ENCODE assay signal across 15 mouse cellular contexts in the genomic region with DNA sequence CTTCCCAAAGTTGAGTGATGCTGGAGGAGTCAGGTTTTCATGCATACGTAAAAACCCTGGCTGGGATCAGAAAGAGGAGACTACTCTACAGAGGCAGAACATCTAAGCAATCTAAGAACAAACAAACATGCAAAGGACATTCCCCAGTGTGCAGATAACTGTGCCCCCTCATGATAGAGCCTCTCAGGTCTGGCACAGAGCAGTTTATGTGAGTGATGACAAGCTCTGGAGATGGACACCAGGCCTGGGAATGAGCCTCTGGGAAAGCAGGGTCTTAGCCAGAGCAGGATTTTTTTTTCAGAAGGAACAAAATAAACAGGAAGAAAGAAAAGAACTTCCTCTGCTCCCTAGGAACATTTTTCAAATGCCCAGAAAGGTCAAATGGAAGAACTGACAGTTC.
DNase-seq lines count a peak whose midpoint lies in the region; ATAC-seq lines count a peak whose summit lies in the region.
"Had no signal": no experiment of that assay in that cellular context is flagged by ENCODE, and none has a peak within 500 bp of the region (broad histone marks: within the 10 kb centered on the region; RNA-seq: fewer than 3 reads in every experiment).

No protein-coding gene starts in this region.

- H3K27me3 ChIP-seq in kidney, embryonic 16.5 days (ENCODE audit: insufficient read depth, low read length) = no peaks in the 10 kb centered on the region
- no peaks in the 10 kb centered on the region for H3K27me3 ChIP-seq in kidney, embryonic 15.5 days
- H3K27me3 ChIP-seq: embryonic facial prominence, embryonic 15.5 days; limb, embryonic 15.5 days; megakaryocyte, embryonic 14.5 days; neural tube, embryonic 13.5 days had no signal

- H3K27ac ChIP-seq in kidney, embryonic 16.5 days (ENCODE audit: low read length) = peak overlapping the region; percentile 4; the same call in 1 of the 2 replicates
- H3K27ac ChIP-seq in kidney, embryonic 15.5 days = no peak overlapping the region
- peak overlapping the region; percentile 61 for H3K27ac ChIP-seq in brown adipose tissue, adult 24 weeks (replicated peaks; ENCODE audit: low read depth, low read length)
- H3K27ac ChIP-seq: embryonic facial prominence, embryonic 15.5 days; limb, embryonic 15.5 days; neural tube, embryonic 13.5 days had no signal

- H3K9me3 ChIP-seq in kidney, embryonic 16.5 days (ENCODE audit: low read length) = no peaks in the 10 kb centered on the region
- no peaks in the 10 kb centered on the region for H3K9me3 ChIP-seq in kidney, embryonic 15.5 days (replicated peaks)
- H3K9me3 ChIP-seq: embryonic facial prominence, embryonic 15.5 days; limb, embryonic 15.5 days; megakaryocyte, embryonic 14.5 days; neural tube, embryonic 13.5 days had no signal

- no peak for ATAC-seq in kidney, embryonic 16.5 days (ENCODE audit: low FRiP score, low TSS enrichment)
- no peak for ATAC-seq in kidney, embryonic 15.5 days (replicated peaks; ENCODE audit: low FRiP score)
- ATAC-seq: intestine, embryonic 16.5 days had no signal

- H3K4me1 ChIP-seq in kidney, embryonic 16.5 days (ENCODE audit: insufficient read depth, low read length) = peaks cover 2% of the 10 kb centered on the region; the same call in 1 of the 2 replicates
- H3K4me1 ChIP-seq in kidney, embryonic 15.5 days = no peaks in the 10 kb centered on the region
- H3K4me1 ChIP-seq in brown adipose tissue, adult 24 weeks (ENCODE audit: control insufficient read depth, insufficient read depth, insufficient read length, low read length) = 0 out of 2 replicates have a peak, but pooled peaks cover 7% of the 10 kb centered on the region
- H3K4me1 ChIP-seq: embryonic facial prominence, embryonic 15.5 days; limb, embryonic 15.5 days had no signal

- H3K4me2 ChIP-seq in kidney, embryonic 16.5 days (replicated peaks; ENCODE audit: low read depth, low read length) = no peak overlapping the region
- H3K4me2 ChIP-seq in kidney, embryonic 15.5 days = no peak overlapping the region
- H3K4me2 ChIP-seq: embryonic facial prominence, embryonic 15.5 days; limb, embryonic 15.5 days; neural tube, embryonic 13.5 days had no signal

- intact Hi-C loops in heart, postnatal 36 days (cut with DNase I) = loop anchor here (5.0 kb wide), 1 partner anchor 83 kb away; no protein-coding TSS in a partner anchor

- DNase-seq in heart, adult 9 months (ENCODE audit: low spot score in 2 of 2) = peak; percentile 36 to 61
- peak; percentile 32 to 62 for DNase-seq in heart, postnatal 36 days
- no peak for DNase-seq in urinary bladder, adult 2 months (ENCODE audit: low spot score)
- no peak for DNase-seq in retina, postnatal 1 day
- DNase-seq in left cerebral cortex, adult 11 months (ENCODE audit: low spot score) = no peak
- DNase-seq: cerebellum, postnatal 25 days; layer of hippocampus, postnatal 36 days had no signal

- H3K4me3 ChIP-seq in kidney, embryonic 16.5 days (ENCODE audit: low read length) = no peak overlapping the region
- H3K4me3 ChIP-seq in kidney, embryonic 15.5 days (replicated peaks) = no peak overlapping the region
- H3K4me3 ChIP-seq in brown adipose tissue, adult 24 weeks (ENCODE audit: insufficient read depth, low read depth, low read length) = no peak overlapping the region
- H3K4me3 ChIP-seq: embryonic facial prominence, embryonic 15.5 days; limb, embryonic 15.5 days; megakaryocyte, embryonic 14.5 days; neural tube, embryonic 13.5 days had no signal

- no peaks in the 10 kb centered on the region for H3K36me3 ChIP-seq in kidney, embryonic 16.5 days (ENCODE audit: insufficient read depth, low read length)
- no peaks in the 10 kb centered on the region for H3K36me3 ChIP-seq in kidney, embryonic 15.5 days
- H3K36me3 ChIP-seq: neural tube, embryonic 13.5 days had no signal

- WGBS in kidney, embryonic 16.5 days = 48% methylated on average over 1 of the region's 1 CpGs
- WGBS in kidney, embryonic 15.5 days = 54% methylated on average over 1 of the region's 1 CpGs

- no peak overlapping the region for H3K9ac ChIP-seq in kidney, embryonic 16.5 days (replicated peaks; ENCODE audit: low read length)
- H3K9ac ChIP-seq in kidney, embryonic 15.5 days = no peak overlapping the region
- H3K9ac ChIP-seq: embryonic facial prominence, embryonic 15.5 days; limb, embryonic 15.5 days; neural tube, embryonic 13.5 days had no signal

Comparison
In these comparisons a context has a peak if more than half of its experiments do, and no peak if none do; other contexts are left out.
1. DNase-seq: peak in heart, adult 9 months (2 of 2) and heart, postnatal 36 days (2 of 2); none in urinary bladder, adult 2 months (single experiment), retina, postnatal 1 day (single experiment) and left cerebral cortex, adult 11 months (single experiment).